Mouse (Mus musculus) CH12.LX (cell line): Measurements from ENCODE around the gene Matn4.

Source experiments
- CTCF ChIP-seq, 2 experiments: IDR thresholded peaks in 1 of 2; conservative IDR thresholded peaks in 1 of 2; 2 replicates each; pipeline ENCODE4 v1.5.1; 2011 to 2012; ENCODE audit warnings: low read depth in 2 of 2, low read length in 2 of 2, improper control_type of control experiment in 1 of 2, inconsistent platforms in 1 of 2, mild to moderate bottlenecking in 1 of 2, moderate library complexity in 1 of 2
- E2F4 ChIP-seq: IDR thresholded peaks from 2 replicates; pipeline ENCODE4 v1.6.1; 2011; ENCODE audit warnings: low read depth, low read length, improper control_type of control experiment; ENCODE audit not compliant: insufficient replicate concordance
- ELF1 ChIP-seq: IDR thresholded peaks from 2 replicates; pipeline ENCODE4 v1.6.1; 2014; ENCODE audit warnings: low read depth, mild to moderate bottlenecking, inconsistent platforms, low read length, improper control_type of control experiment
- EP300 ChIP-seq: IDR thresholded peaks from 2 replicates; pipeline ENCODE4 v1.6.1; 2011; ENCODE audit warnings: low read length, improper control_type of control experiment
- HCFC1 ChIP-seq: IDR thresholded peaks from 2 replicates; pipeline ENCODE4 v1.6.1; 2012; ENCODE audit warnings: low read depth, mild to moderate bottlenecking, inconsistent platforms, low read length, improper control_type of control experiment
- PAX5 ChIP-seq: IDR thresholded peaks from 2 replicates; pipeline ENCODE4 v1.6.1; 2012; ENCODE audit warnings: low read length, inconsistent platforms, mixed read lengths
- POLR2A ChIP-seq: IDR thresholded peaks from 2 replicates; pipeline ENCODE4 v1.6.1; 2011; ENCODE audit warnings: low read depth, mild to moderate bottlenecking, improper control_type of control experiment, low read length
- SIN3A ChIP-seq: IDR thresholded peaks from 2 replicates; pipeline ENCODE4 v1.6.1; 2012; ENCODE audit warnings: low read length, improper control_type of control experiment, inconsistent platforms

GRCm38 (mm10) chr2:164421306-164421705 lies 16.3 kb upstream of the Matn4 start:
- TF ChIP-seq E2F4, result no peak
- TF ChIP-seq EP300, result no peak
- TF ChIP-seq CTCF (conservative IDR thresholded peaks at IDR 0.05 in 1 of 2, IDR thresholded peaks at IDR 0.05 in 1 of 2; ENCODE audit: low read depth in 2 of 2, low read length in 2 of 2), result no peak
- TF ChIP-seq ELF1, result no peak
- TF ChIP-seq HCFC1, result no peak
- no peak for TF ChIP-seq POLR2A
- TF ChIP-seq PAX5, result no peak
- no peak for TF ChIP-seq SIN3A
